Mouse (Mus musculus): ENCODE results near the gene Adamts2.

DNA sequence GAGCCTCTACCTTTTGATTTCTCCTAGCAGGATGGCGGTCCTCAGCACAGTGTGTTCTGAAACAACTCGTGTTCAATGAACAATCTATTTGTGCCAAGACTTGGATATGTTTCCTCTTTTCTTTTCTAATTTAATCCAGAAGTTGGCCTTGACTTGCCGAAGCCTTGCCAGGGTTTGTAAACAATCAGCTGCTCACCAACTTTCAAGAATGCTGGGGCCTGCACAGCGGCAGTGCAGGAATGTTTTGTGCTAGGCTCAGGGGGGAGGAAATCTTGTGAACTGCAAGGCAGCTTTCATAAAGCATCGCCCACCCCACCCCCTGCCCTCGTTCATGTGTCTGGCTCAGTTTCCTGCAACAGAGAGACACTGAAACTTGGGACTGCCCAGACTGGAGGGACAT lies 143.1 kb downstream of the Adamts2 start:
- TF ChIP-seq CTCF (IDR thresholded peaks at IDR 0.05; ENCODE audit: low read depth, low read length) (no peak), POLR2A (IDR thresholded peaks at IDR 0.05; ENCODE audit: extremely low read depth, insufficient read depth, low read length) (no peak)
